In the genomic region with DNA sequence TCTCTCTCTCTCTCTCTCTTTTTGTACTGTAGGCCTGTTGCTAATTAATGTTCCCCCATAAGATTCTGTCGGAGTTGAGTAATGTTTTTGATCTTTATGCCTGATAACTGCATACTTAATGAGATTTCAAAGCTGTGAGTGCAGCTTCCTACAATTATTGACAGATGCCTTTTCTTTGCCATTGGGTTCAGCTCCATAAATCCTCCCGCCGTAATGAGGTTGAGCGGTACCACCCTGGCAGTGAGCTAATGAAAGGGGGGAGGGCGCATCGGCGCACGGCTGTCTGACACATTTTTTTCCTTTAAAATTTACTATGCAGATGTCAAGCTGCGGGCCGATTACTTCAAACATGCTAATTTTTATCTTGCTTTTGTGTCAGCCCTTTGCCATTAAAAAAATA, we compare ENCODE assay signal across 8 mouse cellular contexts. TPM values are rescaled to one million over a fixed set of nuclear protein-coding genes. Genes with fewer than 3 reads are reported as not detected.
DNase-seq lines count a peak whose midpoint lies in the region; ATAC-seq and TF ChIP-seq lines count a peak whose summit lies in the region.

No protein-coding gene starts in this region.

- 0 out of 2 replicates have a peak overlapping the region, but pooled peaks have one; percentile 27 for H3K4me3 ChIP-seq in kidney, embryonic 15.5 days (replicated peaks)
- H3K4me3 ChIP-seq in embryonic facial prominence, embryonic 15.5 days (replicated peaks), result no peak overlapping the region
- H3K4me3 ChIP-seq in hindbrain, embryonic 14.5 days (replicated peaks; ENCODE audit: low read length), result peak overlapping the region; percentile 4
- 0 out of 2 replicates have a peak overlapping the region, but pooled peaks have one; percentile 12 for H3K4me3 ChIP-seq in midbrain, postnatal 0 days (ENCODE audit: low read depth, low read length)

- DNase-seq in kidney, adult 9 months, result no peak
- no peak for DNase-seq in hindbrain, embryonic 14.5 days (ENCODE audit: low spot score)
- DNase-seq in midbrain, postnatal 0 days (ENCODE audit: low spot score), result no peak
- DNase-seq in gastrocnemius, postnatal 14 days, result no peak
- no peak for DNase-seq in frontal cortex, postnatal 14 days (ENCODE audit: low spot score in 2 of 2)

- peaks cover 46% of the 10 kb centered on the region for H3K4me1 ChIP-seq in kidney, embryonic 15.5 days
- H3K4me1 ChIP-seq in embryonic facial prominence, embryonic 15.5 days, result peaks cover 26% of the 10 kb centered on the region
- H3K4me1 ChIP-seq in hindbrain, embryonic 14.5 days (replicated peaks; ENCODE audit: control insufficient read depth, insufficient read depth, low read length), result peaks cover 74% of the 10 kb centered on the region
- no peaks in the 10 kb centered on the region; the same call in 1 of the 2 replicates for H3K4me1 ChIP-seq in midbrain, postnatal 0 days (ENCODE audit: insufficient read depth, low read length)

- H3K9ac ChIP-seq in kidney, embryonic 15.5 days, result no peak overlapping the region
- no peak overlapping the region for H3K9ac ChIP-seq in embryonic facial prominence, embryonic 15.5 days
- H3K9ac ChIP-seq in hindbrain, embryonic 14.5 days, result peak overlapping the region; percentile 40
- H3K9ac ChIP-seq in midbrain, postnatal 0 days (replicated peaks; ENCODE audit: low read length, poor library complexity, severe bottlenecking), result no peak overlapping the region

- peak overlapping the region; percentile 54 for H3K4me2 ChIP-seq in kidney, embryonic 15.5 days
- H3K4me2 ChIP-seq in embryonic facial prominence, embryonic 15.5 days (replicated peaks), result peak overlapping the region; percentile 36
- peak overlapping the region; percentile 47 for H3K4me2 ChIP-seq in hindbrain, embryonic 14.5 days (replicated peaks)
- 0 out of 2 replicates have a peak overlapping the region, but pooled peaks have one; percentile 12 for H3K4me2 ChIP-seq in midbrain, postnatal 0 days (ENCODE audit: low read depth, low read length, poor library complexity, severe bottlenecking)

- H3K27me3 ChIP-seq in kidney, embryonic 15.5 days, result peaks cover 22% of the 10 kb centered on the region
- no peaks in the 10 kb centered on the region for H3K27me3 ChIP-seq in embryonic facial prominence, embryonic 15.5 days
- H3K27me3 ChIP-seq in hindbrain, embryonic 14.5 days (ENCODE audit: control insufficient read depth, insufficient read depth, low read length), result no peaks in the 10 kb centered on the region
- H3K27me3 ChIP-seq in midbrain, postnatal 0 days (ENCODE audit: insufficient read depth, low read length), result no peaks in the 10 kb centered on the region

- no peak for TF ChIP-seq CTCF in midbrain, postnatal 0 days (IDR thresholded peaks at IDR 0.05)

- no peaks in the 10 kb centered on the region for H3K9me3 ChIP-seq in kidney, embryonic 15.5 days (replicated peaks)
- no peaks in the 10 kb centered on the region for H3K9me3 ChIP-seq in embryonic facial prominence, embryonic 15.5 days (replicated peaks)
- no peaks in the 10 kb centered on the region for H3K9me3 ChIP-seq in hindbrain, embryonic 14.5 days (ENCODE audit: control insufficient read depth, low read length)
- no peaks in the 10 kb centered on the region for H3K9me3 ChIP-seq in midbrain, postnatal 0 days (ENCODE audit: low read length)

- H3K36me3 ChIP-seq in kidney, embryonic 15.5 days, result no peaks in the 10 kb centered on the region
- no peaks in the 10 kb centered on the region for H3K36me3 ChIP-seq in embryonic facial prominence, embryonic 15.5 days
- peaks cover 8% of the 10 kb centered on the region; the same call in 1 of the 2 replicates for H3K36me3 ChIP-seq in hindbrain, embryonic 14.5 days (replicated peaks; ENCODE audit: control insufficient read depth, insufficient read depth)
- no peaks in the 10 kb centered on the region for H3K36me3 ChIP-seq in midbrain, postnatal 0 days (ENCODE audit: insufficient read depth, low read length)

- ATAC-seq in kidney, embryonic 15.5 days (replicated peaks; ENCODE audit: low FRiP score), result peak; percentile 50; the same call in 1 of the 2 replicates
- ATAC-seq in embryonic facial prominence, embryonic 15.5 days (ENCODE audit: insufficient number of reproducible peaks, low FRiP score, low TSS enrichment, low read depth), result no peak
- peak; percentile 49 for ATAC-seq in hindbrain, embryonic 14.5 days (ENCODE audit: low FRiP score)
- peak; percentile 68 for ATAC-seq in midbrain, postnatal 0 days (ENCODE audit: low FRiP score)
- no peak for ATAC-seq in erythroblast, adult 5-6 weeks (replicated peaks; ENCODE audit: low FRiP score, poor library complexity, severe bottlenecking)

- 5% methylated on average over 10 of the region's 10 CpGs for WGBS in kidney, embryonic 15.5 days
- 20% methylated on average over 10 of the region's 10 CpGs for WGBS in embryonic facial prominence, embryonic 15.5 days
- WGBS in hindbrain, embryonic 14.5 days, result 15% methylated on average over 10 of the region's 10 CpGs
- 23% methylated on average over 10 of the region's 10 CpGs for WGBS in midbrain, postnatal 0 days

- H3K27ac ChIP-seq in kidney, embryonic 15.5 days, result 0 out of 2 replicates have a peak overlapping the region, but pooled peaks have one; percentile 56
- no peak overlapping the region for H3K27ac ChIP-seq in embryonic facial prominence, embryonic 15.5 days (replicated peaks)
- peak overlapping the region; percentile 67 for H3K27ac ChIP-seq in hindbrain, embryonic 14.5 days
- H3K27ac ChIP-seq in midbrain, postnatal 0 days (ENCODE audit: low read depth, low read length), result no peak overlapping the region

- intact Hi-C loops in gastrocnemius, postnatal 14 days (cut with DNase I; ENCODE audit: low total_unique reads), result loop anchor here (10.0 kb wide), 1 partner anchor 638 kb away; no protein-coding TSS in a partner anchor

RNA-seq across cellular contexts. Expression of gene Tshz3, which starts 9.3 kb away (rescaled TPM):
- 9.1 and 12.3 TPM in 2 replicates for polyA plus RNA-seq in kidney, embryonic 15.5 days (2015; fragmentation: Nextera tagmentation; extraction: Ambion mirVana)
- polyA plus RNA-seq in embryonic facial prominence, embryonic 15.5 days (2015; fragmentation: Nextera tagmentation; extraction: Ambion mirVana), result 12.0 and 14.4 TPM in 2 replicates
- polyA plus RNA-seq in hindbrain, embryonic 14.5 days (2014; fragmentation: Nextera tagmentation; extraction: Ambion mirVana), result 38.2 and 55.9 TPM in 2 replicates
- total RNA-seq in midbrain, postnatal 0 days (2014; rRNA removed), result 11.1 and 11.9 TPM in 2 replicates
- 5.1 and 6.7 TPM in 2 replicates for polyA plus RNA-seq in midbrain, postnatal 0 days (2015; fragmentation: Nextera tagmentation; extraction: Ambion mirVana)
- 1 to 10 TPM; 5.0 to 5.3 TPM for total RNA-seq in gastrocnemius, postnatal 14 days (2021)
- total RNA-seq in erythroblast, adult 5-6 weeks (2015; ENCODE audit: low replicate concordance), result not detected in 2 replicates
- total RNA-seq in erythroblast, adult 5-6 weeks (2017; ENCODE audit: low replicate concordance), result not detected in 2 replicates

Comparison
In these comparisons a context has a peak if more than half of its experiments do, and no peak if none do; other contexts are left out.
1. ATAC-seq: peak in kidney, embryonic 15.5 days (single experiment), hindbrain, embryonic 14.5 days (single experiment) and midbrain, postnatal 0 days (single experiment); none in embryonic facial prominence, embryonic 15.5 days (single experiment) and erythroblast, adult 5-6 weeks (single experiment).
2. H3K27ac ChIP-seq: peak in kidney, embryonic 15.5 days (single experiment) and hindbrain, embryonic 14.5 days (single experiment); none in embryonic facial prominence, embryonic 15.5 days (single experiment) and midbrain, postnatal 0 days (single experiment).
3. Peak in every context shown above with its lines, with median percentiles within 50 percentile points of each other: H3K4me2 ChIP-seq.